Mouse (Mus musculus) limb, embryonic 14.5 days (tissue): ENCODE measurements around the gene Gpatch4. TPM values are rescaled to one million over a fixed set of nuclear protein-coding genes. Genes with fewer than 3 reads are reported as not detected.
A peak's percentile ranks its signal among the peaks of the same experiment; 100 is the strongest.

Experiments used
- ATAC-seq: fragments of 200-750 bp; cut with Nextera tagmentation; 2 replicates; pipeline ENCODE4 v1.8.0; 2017; ENCODE audit warnings: low read depth, moderate number of reproducible peaks, moderate TSS enrichment; ENCODE audit not compliant: low FRiP score
- DNase-seq: peaks from one replicate; pipeline ENCODE4 v3.0.0-alpha.2; 2015; ENCODE audit warnings: low spot score
- H3K27ac ChIP-seq: fragments of 300-500 bp; sonication (generic); replicated peaks from 2 replicates; pipeline ENCODE4 v1.5.1; 2014; ENCODE audit warnings: low read depth, mild to moderate bottlenecking, low read length, moderate library complexity, mixed read lengths
- H3K27me3 ChIP-seq: fragments of 300-500 bp; sonication (generic); 2 replicates; pipeline ENCODE4 v1.6.1; 2014; ENCODE audit warnings: low read length, mixed read lengths; ENCODE audit not compliant: control insufficient read depth, insufficient read depth
- H3K36me3 ChIP-seq: fragments of 300-500 bp; sonication (generic); 2 replicates; pipeline ENCODE4 v1.6.1; 2014; ENCODE audit warnings: mild to moderate bottlenecking, low read length, moderate library complexity, mixed read lengths; ENCODE audit not compliant: control insufficient read depth, insufficient read depth
- H3K4me1 ChIP-seq: fragments of 300-500 bp; sonication (generic); 2 replicates; pipeline ENCODE4 v1.6.1; 2014; ENCODE audit warnings: antibody characterized with exemption, low read length, mixed read lengths; ENCODE audit not compliant: control insufficient read depth, insufficient read depth
- H3K4me2 ChIP-seq: fragments of 300-500 bp; sonication (generic); replicated peaks from 2 replicates; pipeline ENCODE4 v1.6.1; 2014; ENCODE audit warnings: low read depth, mild to moderate bottlenecking, low read length, moderate library complexity; ENCODE audit not compliant: severe bottlenecking
- H3K4me3 ChIP-seq: fragments of 300-500 bp; sonication (generic); replicated peaks from 2 replicates; pipeline ENCODE4 v1.5.1; 2014; ENCODE audit warnings: low read length
- H3K9ac ChIP-seq: fragments of 300-500 bp; sonication (generic); 2 replicates; pipeline ENCODE4 v1.6.1; 2014; ENCODE audit warnings: mild to moderate bottlenecking, low read depth, low read length, moderate library complexity; ENCODE audit not compliant: severe bottlenecking
- H3K9me3 ChIP-seq: fragments of 300-500 bp; sonication (generic); 2 replicates; pipeline ENCODE4 v1.6.1; 2016; ENCODE audit warnings: low read length; ENCODE audit not compliant: control insufficient read depth
- POLR2A ChIP-seq: fragments of 200-500 bp; IDR thresholded peaks from 2 replicates; pipeline ENCODE4 v1.8.0; 2012; ENCODE audit warnings: inconsistent platforms, mild to moderate bottlenecking, moderate library complexity, borderline replicate concordance; ENCODE audit not compliant: insufficient read depth, insufficient read length; ENCODE audit errors: extremely low read depth
- WGBS: fragments of 180-500 bp; shearing (Covaris S2); extraction: QIAGEN DNeasy Blood & Tissue Kit; methylation state at CpG from one replicate; pipeline ENCODE4 v1.1.7; 2014; 5-methylcytosine and 5-hydroxymethylcytosine counted together
- polyA plus RNA-seq, 2 experiments: library from polyadenylated mRNA; depleted of rRNA in 1 of 2; stranded (reverse) in 1 of 2; unstranded in 1 of 2; fragments of >200 nt; fragmentation: Nextera tagmentation in 1 of 2; extraction: Ambion mirVana in 1 of 2; gene quantifications; 2 replicates each; pipeline versions ENCODE4 v1.2.1 to v1.2.3; 2012 to 2014

Gpatch4 gene
- polyA plus RNA-seq, 2 experiments, result 16.2 to 30.2 TPM

GRCm38 (mm10) chr3:88005822-88006786 is 36.8 kb upstream of the Gpatch4 start:
- peaks cover 30% of the 10 kb centered on the region for H3K27me3 ChIP-seq

DNA sequence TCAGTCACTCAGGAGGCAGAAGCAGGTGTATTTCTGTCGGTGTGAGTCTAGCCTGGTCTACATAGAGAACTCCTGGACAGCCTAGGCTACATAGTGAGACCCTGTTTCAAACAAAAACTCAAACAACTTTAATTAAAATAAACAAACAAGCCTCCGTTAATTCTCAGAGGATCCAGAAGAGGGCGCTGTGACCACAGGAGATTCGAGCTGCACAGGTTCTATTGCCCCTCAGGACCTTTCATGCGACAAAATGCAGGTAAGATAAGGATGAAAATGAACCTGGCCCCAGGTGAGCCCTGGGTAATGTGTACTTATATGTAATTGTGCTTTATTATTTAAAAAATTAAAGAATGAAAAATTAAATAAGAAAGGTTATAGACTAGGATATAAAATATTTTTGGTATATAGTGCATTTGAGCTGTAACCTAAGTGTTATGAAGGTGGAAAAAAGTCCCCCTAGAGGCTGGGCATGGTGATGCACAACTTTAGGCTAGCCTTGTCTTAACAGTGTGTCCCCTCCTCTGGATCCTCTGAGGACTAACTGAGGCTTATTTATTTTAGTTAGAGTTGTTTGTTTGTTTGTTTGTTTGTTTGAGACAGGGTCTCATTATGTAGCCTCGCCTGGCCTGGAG is 32.2 kb upstream of the Gpatch4 start:
- H3K4me1 ChIP-seq, result no peaks in the 10 kb centered on the region
- 9% methylated on average over 6 of the region's 6 CpGs for WGBS
- no peak for TF ChIP-seq POLR2A
- H3K9ac ChIP-seq, result no peak overlapping the region
- H3K4me2 ChIP-seq, result no peak overlapping the region
- DNase-seq (no peak), ATAC-seq (no peak)
- no peaks in the 10 kb centered on the region for H3K9me3 ChIP-seq
- H3K4me3 ChIP-seq, result no peak overlapping the region
- H3K36me3 ChIP-seq, result no peaks in the 10 kb centered on the region
- H3K27ac ChIP-seq, result no peak overlapping the region
- H3K27me3 ChIP-seq, result no peaks in the 10 kb centered on the region

More at GRCm38 (mm10) chr3:88005822-88006786, 36.8 kb upstream of the Gpatch4 start:
- Histone ChIP-seq H3K9ac (no peak overlapping the region), H3K4me3 (no peak overlapping the region), H3K9me3 (no peaks in the 10 kb centered on the region), H3K4me2 (no peak overlapping the region), H3K4me1 (no peaks in the 10 kb centered on the region), H3K27ac (no peak overlapping the region), H3K36me3 (no peaks in the 10 kb centered on the region)
- no peak for TF ChIP-seq POLR2A
- DNase-seq (no peak), ATAC-seq (no peak)
- 76% methylated on average over 18 of the region's 18 CpGs for WGBS

- under 1% methylated on average over 44 of the region's 66 CpGs for WGBS
- no peak overlapping the region for H3K27ac ChIP-seq
- H3K4me2 ChIP-seq, result peak overlapping the region; percentile 87
- DNase-seq (peak; percentile 77), ATAC-seq (peak; percentile 86)
- no peaks in the 10 kb centered on the region for H3K36me3 ChIP-seq
- H3K27me3 ChIP-seq, result peaks cover 72% of the 10 kb centered on the region
- H3K9ac ChIP-seq, result peak overlapping the region; percentile 14; the same call in 1 of the 2 replicates
- no peaks in the 10 kb centered on the region for H3K9me3 ChIP-seq
- peaks cover 6% of the 10 kb centered on the region for H3K4me1 ChIP-seq
- no peak for TF ChIP-seq POLR2A
- peak overlapping the region; percentile 46 for H3K4me3 ChIP-seq
Observed at GRCm38 (mm10) chr3:88022322-88023191, 20.4 kb upstream of the Gpatch4 start.

DNA sequence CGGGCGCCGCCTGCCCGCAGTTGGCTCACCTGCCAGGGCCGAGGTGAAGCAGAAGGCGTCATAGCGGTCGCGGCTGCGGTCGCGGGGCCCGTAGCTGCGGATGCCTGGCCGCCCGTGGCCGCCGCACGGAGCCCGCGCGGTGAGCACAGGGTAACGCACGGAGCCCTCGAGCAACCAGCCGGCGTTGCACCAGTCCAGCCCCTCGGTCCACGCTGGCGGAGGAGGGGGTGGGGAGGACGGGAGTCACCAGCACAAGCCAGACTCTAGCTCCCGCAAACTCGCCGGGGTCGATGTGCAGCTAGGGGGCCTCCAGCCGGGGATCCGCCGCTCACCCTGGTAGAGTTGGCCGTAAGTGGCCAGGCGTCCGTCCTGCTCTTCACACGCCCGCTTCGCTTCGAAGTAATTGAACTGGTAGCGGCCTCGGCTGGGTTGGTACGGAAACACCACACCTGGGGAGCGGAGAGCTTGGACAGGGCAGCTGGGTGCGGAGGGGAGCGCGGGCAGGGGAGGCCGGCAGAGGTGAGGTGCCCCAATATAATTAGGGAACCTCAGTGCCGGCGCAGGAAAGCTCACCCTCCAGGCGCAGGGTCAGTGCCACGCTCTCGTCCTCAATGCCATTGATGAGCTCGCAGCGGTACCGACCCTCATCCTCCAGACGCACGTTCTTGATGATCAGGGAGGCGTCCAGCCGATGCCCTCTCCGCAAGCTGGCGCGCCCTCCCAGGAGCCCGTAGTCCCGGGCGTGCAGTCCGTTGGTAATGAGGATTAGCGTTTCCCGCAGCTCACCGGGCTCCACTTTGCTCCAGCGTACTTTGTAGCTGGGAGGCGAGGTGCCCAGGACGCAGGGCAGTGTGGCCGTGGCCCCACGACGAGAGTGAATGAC is 19.5 kb upstream of the Gpatch4 start:
- no peak for DNase-seq
- Histone ChIP-seq H3K4me2 (peak overlapping the region; percentile 87), H3K4me3 (peak overlapping the region; percentile 46), H3K9me3 (no peaks in the 10 kb centered on the region), H3K4me1 (peaks cover 6% of the 10 kb centered on the region), H3K27me3 (peaks cover 72% of the 10 kb centered on the region), H3K27ac (no peak overlapping the region), H3K36me3 (no peaks in the 10 kb centered on the region), H3K9ac (peak overlapping the region; percentile 14; the same call in 1 of the 2 replicates)
- TF ChIP-seq POLR2A, result no peak
- under 1% methylated on average over 60 of the region's 81 CpGs for WGBS
- 0 out of 2 replicates have a peak, but pooled peaks have one; percentile 11 for ATAC-seq
